In the genomic region with DNA sequence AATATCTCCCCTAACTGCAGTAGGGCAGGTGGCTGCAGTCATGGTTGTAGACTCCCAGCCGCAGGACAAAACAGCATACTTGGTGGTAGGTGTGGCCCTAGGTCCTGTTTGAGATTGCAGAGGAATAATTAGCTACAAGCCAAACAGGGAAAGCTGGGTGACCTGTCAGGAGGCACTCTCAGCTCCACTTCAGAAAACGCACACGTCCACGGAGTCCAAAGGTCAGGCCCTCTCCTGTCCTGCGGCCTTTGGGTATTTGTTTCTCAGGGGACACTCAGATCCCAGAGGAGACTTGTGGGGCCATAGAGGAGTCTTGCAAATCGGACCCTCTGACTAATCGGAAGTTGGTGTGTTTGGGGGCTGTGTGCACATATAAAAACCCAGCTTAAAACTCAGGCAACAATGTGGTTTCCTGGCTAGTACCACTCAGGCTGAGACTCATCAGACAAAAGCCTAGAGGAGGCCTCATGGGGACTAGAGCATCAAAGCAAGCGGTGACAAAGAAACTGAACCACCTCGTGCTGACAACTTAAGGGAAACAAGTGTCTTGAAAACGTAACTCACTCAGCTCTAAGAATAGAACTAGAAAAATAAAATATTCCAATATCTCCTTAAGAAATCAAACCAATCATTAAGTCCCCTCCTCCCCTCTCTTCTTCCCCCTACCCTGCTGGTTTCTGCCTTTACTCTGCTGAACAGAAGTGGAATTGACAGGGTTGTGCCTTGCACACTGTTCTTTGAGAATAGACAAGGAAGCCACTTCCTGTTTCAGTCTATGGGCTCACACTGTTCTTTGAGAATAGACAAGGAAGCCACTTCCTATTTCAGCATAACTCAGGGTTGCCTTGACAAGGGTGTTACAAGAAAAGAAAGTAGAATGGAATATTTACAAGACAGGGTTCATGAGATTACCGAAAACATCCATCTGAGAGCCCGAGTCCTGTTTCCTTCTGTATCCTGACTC, we compare ENCODE assay signal across 14 mouse cellular contexts. TPM values are rescaled to one million over a fixed set of nuclear protein-coding genes. Genes with fewer than 3 reads are reported as not detected.
DNase-seq lines count a peak whose midpoint lies in the region; ATAC-seq and TF ChIP-seq lines count a peak whose summit lies in the region.
"Had no signal": no experiment of that assay in that cellular context is flagged by ENCODE, and none has a peak within 500 bp of the region (broad histone marks: within the 10 kb centered on the region; RNA-seq: fewer than 3 reads in every experiment).

No protein-coding gene starts in this region.

- H3K27ac ChIP-seq in liver, postnatal 0 days (ENCODE audit: low read depth), result peak overlapping the region; percentile 49
- no peak overlapping the region for H3K27ac ChIP-seq in liver, embryonic 11.5 days (ENCODE audit: low read depth, low read length)
- H3K27ac ChIP-seq in MEL (ENCODE audit: control insufficient read depth, low read depth, low read length), result no peak overlapping the region
- H3K27ac ChIP-seq: neural tube, embryonic 12.5 days had no signal

- no peak for TF ChIP-seq RAD21 in MEL (IDR thresholded peaks at IDR 0.05; ENCODE audit: low read depth, low read length)

- WGBS in liver, postnatal 0 days (ENCODE audit: insufficient replicate concordance), result 48% methylated on average over 12 of the region's 12 CpGs
- 62% methylated on average over 12 of the region's 12 CpGs for WGBS in liver, embryonic 11.5 days

- ATAC-seq in liver, postnatal 0 days, result peak; percentile 27; the same call in 1 of the 2 replicates
- no peak for ATAC-seq in liver, embryonic 11.5 days (replicated peaks; ENCODE audit: low FRiP score)
- peak; percentile 88 for ATAC-seq in megakaryocyte, adult 5-6 weeks (ENCODE audit: poor library complexity, severe bottlenecking)
- ATAC-seq: hindbrain, embryonic 16.5 days had no signal

- H3K79me2 ChIP-seq in MEL (ENCODE audit: control insufficient read depth, insufficient read depth, low read length, poor library complexity), result no peaks in the 10 kb centered on the region

- no peak overlapping the region for H3K9ac ChIP-seq in liver, postnatal 0 days (replicated peaks)
- H3K9ac ChIP-seq in liver, embryonic 11.5 days (ENCODE audit: low read depth, low read length), result no peak overlapping the region
- H3K9ac ChIP-seq in MEL (ENCODE audit: control insufficient read depth, low read depth, low read length, poor library complexity, severe bottlenecking), result no peak overlapping the region
- H3K9ac ChIP-seq: heart, embryonic 12.5 days; neural tube, embryonic 12.5 days had no signal

- intact Hi-C loops in left cerebral cortex, postnatal 25 days (cut with DNase I), result no loop called here

- H3K27me3 ChIP-seq in liver, postnatal 0 days (ENCODE audit: insufficient read depth, low read length), result no peaks in the 10 kb centered on the region
- H3K27me3 ChIP-seq in liver, embryonic 11.5 days (replicated peaks; ENCODE audit: control insufficient read depth, insufficient read depth, low read length), result no peaks in the 10 kb centered on the region
- H3K27me3 ChIP-seq in MEL (ENCODE audit: control insufficient read depth in 1 of 2, insufficient read depth in 2 of 2, low read length in 2 of 2), result no peaks in the 10 kb centered on the region
- H3K27me3 ChIP-seq: neural tube, embryonic 12.5 days had no signal

- H3K36me3 ChIP-seq in liver, postnatal 0 days (replicated peaks; ENCODE audit: insufficient read depth, low read length), result no peaks in the 10 kb centered on the region; the same call in 1 of the 2 replicates
- no peaks in the 10 kb centered on the region for H3K36me3 ChIP-seq in liver, embryonic 11.5 days (ENCODE audit: control insufficient read depth, insufficient read depth, low read length)
- no peaks in the 10 kb centered on the region for H3K36me3 ChIP-seq in MEL (ENCODE audit: control insufficient read depth in 1 of 2, insufficient read depth in 2 of 2, low read length in 2 of 2)
- H3K36me3 ChIP-seq: G1E; heart, embryonic 12.5 days; neural tube, embryonic 12.5 days had no signal

- TF ChIP-seq EP300 in liver, postnatal 0 days (IDR thresholded peaks at IDR 0.05; ENCODE audit: low read depth), result peak; percentile 46; the same call in 1 of the 2 replicates
- no peak for TF ChIP-seq EP300 in MEL (IDR thresholded peaks at IDR 0.05; ENCODE audit: low read depth in 1 of 2, low read length in 2 of 2)

- no peak for TF ChIP-seq CTCF in liver, postnatal 0 days (IDR thresholded peaks at IDR 0.05; ENCODE audit: low read depth)
- TF ChIP-seq CTCF in MEL (IDR thresholded peaks at IDR 0.05 in 2 of 3, conservative IDR thresholded peaks at IDR 0.05 in 1 of 3; ENCODE audit: control insufficient read depth in 1 of 3, insufficient read depth in 1 of 3, low read depth in 2 of 3, low read length in 3 of 3, poor library complexity in 1 of 3, severe bottlenecking in 1 of 3), result no peak

- H3K4me2 ChIP-seq in liver, postnatal 0 days (ENCODE audit: low read depth, low read length), result no peak overlapping the region; the same call in 1 of the 2 replicates
- no peak overlapping the region for H3K4me2 ChIP-seq in liver, embryonic 11.5 days
- H3K4me2 ChIP-seq: heart, embryonic 12.5 days; neural tube, embryonic 12.5 days had no signal

- DNase-seq in liver, postnatal 0 days, result no peak
- DNase-seq in liver, embryonic 11.5 days (ENCODE audit: low spot score), result no peak
- peak; percentile 9 for DNase-seq in MEL (ENCODE audit: low read depth, low spot score)
- peak; percentile 49 for DNase-seq in thymus, postnatal 14 days
- DNase-seq in left cerebral cortex, postnatal 25 days (ENCODE audit: low spot score in 2 of 2), result no peak
- DNase-seq in layer of hippocampus, postnatal 36 days, result no peak
- no peak for DNase-seq in layer of hippocampus, adult 9-10 months (ENCODE audit: low spot score)
- DNase-seq: layer of hippocampus, adult 9-11 months; right cerebral cortex, postnatal 14 days had no signal

- no peak overlapping the region for H3K4me3 ChIP-seq in liver, postnatal 0 days (ENCODE audit: low read depth, low read length)
- no peak overlapping the region for H3K4me3 ChIP-seq in liver, embryonic 11.5 days (ENCODE audit: low read depth, low read length)
- H3K4me3 ChIP-seq in MEL (ENCODE audit: control insufficient read depth in 1 of 2, insufficient read depth in 1 of 2, low read depth in 2 of 2, low read length in 2 of 2), result no peak overlapping the region
- H3K4me3 ChIP-seq: heart, embryonic 12.5 days; neural tube, embryonic 12.5 days had no signal

- H3K9me3 ChIP-seq in liver, postnatal 0 days (ENCODE audit: low read length), result no peaks in the 10 kb centered on the region
- no peaks in the 10 kb centered on the region for H3K9me3 ChIP-seq in liver, embryonic 11.5 days (ENCODE audit: control insufficient read depth, low read length)
- H3K9me3 ChIP-seq in MEL (replicated peaks; ENCODE audit: insufficient read depth, low read length), result no peaks in the 10 kb centered on the region
- H3K9me3 ChIP-seq: G1E; heart, embryonic 12.5 days; neural tube, embryonic 12.5 days had no signal

- no peak for TF ChIP-seq POLR2A in MEL (IDR thresholded peaks at IDR 0.05; ENCODE audit: control insufficient read depth in 1 of 2, insufficient read depth in 1 of 2, low read depth in 1 of 2, low read length in 2 of 2, poor library complexity in 1 of 2)

- H3K4me1 ChIP-seq in liver, postnatal 0 days (ENCODE audit: insufficient read depth), result peaks cover 19% of the 10 kb centered on the region
- H3K4me1 ChIP-seq in liver, embryonic 11.5 days (replicated peaks; ENCODE audit: control insufficient read depth, insufficient read depth, low read length), result 0 out of 2 replicates have a peak, but pooled peaks cover 4% of the 10 kb centered on the region
- no peaks in the 10 kb centered on the region for H3K4me1 ChIP-seq in MEL (ENCODE audit: control insufficient read depth in 1 of 2, insufficient read depth in 2 of 2, low read length in 2 of 2)
- H3K4me1 ChIP-seq: heart, embryonic 12.5 days; neural tube, embryonic 12.5 days had no signal

RNA-seq across cellular contexts. Expression of a gene that starts 20.0 kb away (rescaled TPM):
- 46.2 and 49.5 TPM in 2 replicates for polyA plus RNA-seq in liver, postnatal 0 days (2015; fragmentation: Nextera tagmentation; extraction: Ambion mirVana)
- polyA plus RNA-seq in liver, embryonic 11.5 days (2014; fragmentation: Nextera tagmentation; extraction: Ambion mirVana), result 2.9 and 4.0 TPM in 2 replicates
- total RNA-seq in MEL (2012; rRNA removed), result not detected in 2 replicates
- not detected for polyA plus RNA-seq in MEL (2012; ENCODE audit: insufficient read depth in 1 of 2, insufficient read length in 2 of 2, low read depth in 1 of 2, low replicate concordance in 2 of 2, missing spikeins in 1 of 2)
- total RNA-seq in megakaryocyte, adult 5-6 weeks (2015), result 0.39 and 0.42 TPM in 2 replicates
- total RNA-seq in megakaryocyte, adult 5-6 weeks (2017), result 0.37 TPM in 1 of 2 replicates, not detected in the other
- total RNA-seq in left cerebral cortex, postnatal 25 days (2021), result 10 to 100 TPM; 16.4 to 17.8 TPM
- total RNA-seq in layer of hippocampus, postnatal 36 days (2021), result 10 to 100 TPM in 1 of 2 experiments, 1 to 10 TPM in 1; 6.9 to 10.7 TPM
- polyA plus RNA-seq: G1E had no signal

RNA-seq across cellular contexts. Expression of a gene that starts 40.1 kb away (rescaled TPM):
- polyA plus RNA-seq in liver, postnatal 0 days (2015; fragmentation: Nextera tagmentation; extraction: Ambion mirVana), result 8.8 and 9.1 TPM in 2 replicates
- 28.8 and 31.4 TPM in 2 replicates for polyA plus RNA-seq in liver, embryonic 11.5 days (2014; fragmentation: Nextera tagmentation; extraction: Ambion mirVana)
- total RNA-seq in MEL (2012; rRNA removed), result 26.8 and 35.1 TPM in 2 replicates
- 10 to 100 TPM in 1 of 2 experiments, not detected in 1; 29.8 TPM for polyA plus RNA-seq in MEL (2012; ENCODE audit: insufficient read depth in 1 of 2, insufficient read length in 2 of 2, low read depth in 1 of 2, low replicate concordance in 2 of 2, missing spikeins in 1 of 2)
- 3.9 and 5.7 TPM in 2 replicates for total RNA-seq in megakaryocyte, adult 5-6 weeks (2015)
- 4.0 and 5.1 TPM in 2 replicates for total RNA-seq in megakaryocyte, adult 5-6 weeks (2017)
- 10 to 100 TPM; 20.4 to 20.9 TPM for total RNA-seq in left cerebral cortex, postnatal 25 days (2021)
- 10 to 100 TPM; 19.4 TPM for total RNA-seq in layer of hippocampus, postnatal 36 days (2021)

RNA-seq across cellular contexts. Expression of a gene that starts 50.6 kb away (rescaled TPM):
- polyA plus RNA-seq in liver, postnatal 0 days (2015; fragmentation: Nextera tagmentation; extraction: Ambion mirVana), result 0.13 and 0.34 TPM in 2 replicates
- polyA plus RNA-seq in liver, embryonic 11.5 days (2014; fragmentation: Nextera tagmentation; extraction: Ambion mirVana), result 1.6 and 2.1 TPM in 2 replicates
- not detected in 2 replicates for total RNA-seq in MEL (2012; rRNA removed)
- polyA plus RNA-seq in MEL (2012; ENCODE audit: insufficient read depth in 1 of 2, insufficient read length in 2 of 2, low read depth in 1 of 2, low replicate concordance in 2 of 2, missing spikeins in 1 of 2), result not detected
- 0.05 TPM in 1 of 2 replicates, not detected in the other for total RNA-seq in megakaryocyte, adult 5-6 weeks (2015)
- not detected in 2 replicates for total RNA-seq in megakaryocyte, adult 5-6 weeks (2017)
- under 1 TPM; 0.78 to 0.83 TPM for total RNA-seq in left cerebral cortex, postnatal 25 days (2021)
- total RNA-seq in layer of hippocampus, postnatal 36 days (2021), result under 1 TPM; 0.48 to 0.67 TPM
- polyA plus RNA-seq: G1E had no signal

RNA-seq across cellular contexts. Expression of a gene that starts 52.8 kb away (rescaled TPM):
- 8.1 and 13.0 TPM in 2 replicates for polyA plus RNA-seq in liver, postnatal 0 days (2015; fragmentation: Nextera tagmentation; extraction: Ambion mirVana)
- 2.2 and 2.5 TPM in 2 replicates for polyA plus RNA-seq in liver, embryonic 11.5 days (2014; fragmentation: Nextera tagmentation; extraction: Ambion mirVana)
- not detected in 2 replicates for total RNA-seq in MEL (2012; rRNA removed)
- not detected for polyA plus RNA-seq in MEL (2012; ENCODE audit: insufficient read depth in 1 of 2, insufficient read length in 2 of 2, low read depth in 1 of 2, low replicate concordance in 2 of 2, missing spikeins in 1 of 2)
- 0.11 TPM in 1 of 2 replicates, not detected in the other for total RNA-seq in megakaryocyte, adult 5-6 weeks (2015)
- 0.04 and 0.11 TPM in 2 replicates for total RNA-seq in megakaryocyte, adult 5-6 weeks (2017)
- total RNA-seq in left cerebral cortex, postnatal 25 days (2021), result not detected
- not detected for total RNA-seq in layer of hippocampus, postnatal 36 days (2021)
- polyA plus RNA-seq: G1E had no signal

Comparison
In these comparisons a context has a peak if more than half of its experiments do, and no peak if none do; other contexts are left out.
1. DNase-seq: peak in MEL (single experiment) and thymus, postnatal 14 days (single experiment); none in liver, postnatal 0 days (single experiment), liver, embryonic 11.5 days (single experiment), left cerebral cortex, postnatal 25 days (0 of 2), layer of hippocampus, postnatal 36 days (0 of 2) and layer of hippocampus, adult 9-10 months (single experiment).